Mouse (Mus musculus) liver, adult 2 months (tissue): ENCODE measurements around the gene Capza2.

Source experiments
- CTCF ChIP-seq: fragments of 200-500 bp; IDR thresholded peaks from 2 replicates; pipeline ENCODE4 v1.5.1; 2011; ENCODE audit warnings: low read depth, low read length, control low read depth
- POLR2A ChIP-seq: fragments of 200-500 bp; IDR thresholded peaks from 2 replicates; pipeline ENCODE4 v1.6.1; 2011; ENCODE audit warnings: low read length, control low read depth; ENCODE audit not compliant: insufficient read depth; ENCODE audit errors: extremely low read depth

DNA sequence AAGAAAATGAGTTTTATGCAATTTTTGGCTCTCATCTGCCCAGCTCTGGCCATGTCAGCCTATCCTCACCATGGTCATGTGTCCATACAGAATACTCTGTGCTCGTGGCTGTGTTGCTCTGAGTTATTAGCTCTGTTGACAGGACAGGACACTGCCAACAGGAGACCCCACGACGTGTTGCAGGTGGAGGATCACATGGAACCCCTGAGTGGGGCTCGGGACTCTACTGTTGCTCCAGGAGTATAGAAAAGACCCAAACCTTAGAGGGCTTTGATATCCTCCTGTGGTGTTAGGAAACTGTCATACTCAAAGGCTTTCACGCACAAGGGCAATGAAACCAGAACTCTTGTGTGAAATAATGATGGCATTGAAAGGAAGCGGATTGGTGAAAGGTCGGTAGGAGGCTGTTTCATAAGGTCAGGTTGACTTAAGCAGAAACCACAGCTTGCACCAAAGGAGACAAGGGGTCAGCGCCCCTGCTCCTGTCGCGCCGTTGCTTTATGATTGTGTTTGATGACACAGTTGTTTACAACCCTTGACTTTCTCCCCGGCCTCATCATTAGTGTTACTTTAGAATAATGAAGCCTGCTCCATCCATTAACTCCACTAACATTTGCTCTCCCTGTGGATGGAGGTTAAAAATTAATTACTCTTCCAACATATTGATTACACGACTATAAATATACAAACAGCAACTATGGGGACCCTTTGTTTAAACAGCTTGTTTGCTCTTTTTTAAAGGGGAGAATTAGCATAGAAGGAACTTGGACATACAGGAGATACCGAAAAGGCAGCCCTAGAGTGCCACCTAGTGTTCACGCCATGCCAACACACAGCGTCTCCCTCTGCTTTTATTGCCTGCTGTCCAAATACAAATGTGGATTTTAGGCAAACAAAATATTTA, 46.7 kb upstream of the Capza2 start:
- TF ChIP-seq POLR2A (no peak), CTCF (peak; percentile 85)
